In genomic region chr13:29831126-29831525, GRCm38 (mm10) we compare ENCODE assay signal across 21 mouse cellular contexts.
"Had no signal": no experiment of that assay in that cellular context is flagged by ENCODE, and none has a peak within 500 bp of the region (broad histone marks: within the 10 kb centered on the region; RNA-seq: fewer than 3 reads in every experiment).

No protein-coding gene starts in this region.

- H3K4me3 ChIP-seq: layer of hippocampus, adult 2 months; limb, embryonic 12.5 days; limb, embryonic 15.5 days; lung, embryonic 15.5 days; midbrain, embryonic 15.5 days; neural tube, embryonic 13.5 days; stomach, embryonic 15.5 days had no signal

- H3K27ac ChIP-seq: kidney, postnatal 0 days; layer of hippocampus, adult 2 months; limb, embryonic 12.5 days; limb, embryonic 15.5 days; liver, embryonic 14.5 days; lung, embryonic 15.5 days; midbrain, embryonic 15.5 days; neural tube, embryonic 13.5 days; stomach, embryonic 15.5 days had no signal

- DNase-seq: kidney, adult 9 months; kidney, postnatal 25 days; layer of hippocampus, adult 9-11 months; layer of hippocampus, postnatal 36 days; left cerebral cortex, postnatal 4 days; liver, postnatal 0 days; lung, postnatal 14 days; lung, postnatal 4 days; retina, postnatal 1 day; right cerebral cortex, postnatal 25 days; spleen, adult 18-20 months; thymus, postnatal 25 days had no signal
